Mouse (Mus musculus): ENCODE results near the gene Ppt2. TPM values are rescaled to one million over a fixed set of nuclear protein-coding genes. Genes with fewer than 3 reads are reported as not detected.

The Ppt2 gene
- polyA plus RNA-seq, 1 experiment from 2014 or later: 17.7 TPM

- H3K4me1 ChIP-seq (replicated peaks; ENCODE audit: control insufficient read depth, insufficient read depth, low read length): peaks cover 49% of the 10 kb centered on the region
- H3K9me3 ChIP-seq (ENCODE audit: control insufficient read depth, low read length): no peaks in the 10 kb centered on the region
- WGBS: 7% methylated on average over 12 of the region's 12 CpGs
- peaks cover 18% of the 10 kb centered on the region for H3K27me3 ChIP-seq (replicated peaks; ENCODE audit: control insufficient read depth, insufficient read depth, low read length)
- peak overlapping the region; percentile 89 for H3K4me2 ChIP-seq (ENCODE audit: low read length)
- no peaks in the 10 kb centered on the region for H3K36me3 ChIP-seq (ENCODE audit: control insufficient read depth, insufficient read depth)
- H3K27ac ChIP-seq (ENCODE audit: low read length): no peak overlapping the region
- peak overlapping the region; percentile 51 for H3K9ac ChIP-seq (replicated peaks; ENCODE audit: low read depth, low read length)
- H3K4me3 ChIP-seq (replicated peaks; ENCODE audit: low read length): peak overlapping the region; percentile 45
- ATAC-seq: no peak
Measured at GRCm38 (mm10) chr17:34631647-34632046, 3.3 kb upstream of the Ppt2 start.

- H3K4me2 ChIP-seq (ENCODE audit: low read length): peak overlapping the region; percentile 89
- 3% methylated on average over 48 of the region's 48 CpGs for WGBS
- H3K9ac ChIP-seq (replicated peaks; ENCODE audit: low read depth, low read length): peak overlapping the region; percentile 54
- H3K9me3 ChIP-seq (ENCODE audit: control insufficient read depth, low read length): no peaks in the 10 kb centered on the region
- H3K27me3 ChIP-seq (replicated peaks; ENCODE audit: control insufficient read depth, insufficient read depth, low read length): peaks cover 18% of the 10 kb centered on the region
- H3K27ac ChIP-seq (ENCODE audit: low read length): no peak overlapping the region
- no peak for ATAC-seq
- no peaks in the 10 kb centered on the region for H3K36me3 ChIP-seq (ENCODE audit: control insufficient read depth, insufficient read depth)
- peak overlapping the region; percentile 45 for H3K4me3 ChIP-seq (replicated peaks; ENCODE audit: low read length)
- peaks cover 57% of the 10 kb centered on the region for H3K4me1 ChIP-seq (replicated peaks; ENCODE audit: control insufficient read depth, insufficient read depth, low read length)
Measured at GRCm38 (mm10) chr17:34630761-34631301, 2.5 kb upstream of the Ppt2 start.

- peaks cover 60% of the 10 kb centered on the region for H3K4me1 ChIP-seq (replicated peaks; ENCODE audit: control insufficient read depth, insufficient read depth, low read length)
- ATAC-seq: no peak
- H3K4me2 ChIP-seq (ENCODE audit: low read length): peak overlapping the region; percentile 89
- peak overlapping the region; percentile 54 for H3K9ac ChIP-seq (replicated peaks; ENCODE audit: low read depth, low read length)
- no peak overlapping the region; the same call in 1 of the 2 replicates for H3K27ac ChIP-seq (ENCODE audit: low read length)
- WGBS: 24% methylated on average over 12 of the region's 12 CpGs
- H3K27me3 ChIP-seq (replicated peaks; ENCODE audit: control insufficient read depth, insufficient read depth, low read length): peaks cover 16% of the 10 kb centered on the region
- no peaks in the 10 kb centered on the region for H3K9me3 ChIP-seq (ENCODE audit: control insufficient read depth, low read length)
- peak overlapping the region; percentile 45 for H3K4me3 ChIP-seq (replicated peaks; ENCODE audit: low read length)
- H3K36me3 ChIP-seq (ENCODE audit: control insufficient read depth, insufficient read depth): no peaks in the 10 kb centered on the region
Measured at GRCm38 (mm10) chr17:34629796-34630603, 1.7 kb upstream of the Ppt2 start.

- Histone ChIP-seq H3K4me2 (ENCODE audit: low read length) (peak within 1 kb of the TSS; percentile 89), H3K4me1 (replicated peaks; ENCODE audit: control insufficient read depth, insufficient read depth, low read length) (peaks cover 60% of the 10 kb centered on the region), H3K36me3 (ENCODE audit: control insufficient read depth, insufficient read depth) (no peaks in the 10 kb centered on the region), H3K9me3 (ENCODE audit: control insufficient read depth, low read length) (no peaks in the 10 kb centered on the region), H3K27ac (ENCODE audit: low read length) (peak within 1 kb of the TSS; percentile 55), H3K27me3 (replicated peaks; ENCODE audit: control insufficient read depth, insufficient read depth, low read length) (peaks cover 16% of the 10 kb centered on the region), H3K9ac (replicated peaks; ENCODE audit: low read depth, low read length) (peak within 1 kb of the TSS; percentile 65), H3K4me3 (replicated peaks; ENCODE audit: low read length) (peak within 1 kb of the TSS; percentile 69)
- ATAC-seq: peak; percentile 44
- WGBS: 2% methylated on average over 15 of the region's 16 CpGs
Measured at GRCm38 (mm10) chr17:34629221-34629751, 976 bp upstream of the Ppt2 start, which contains the start of gene Prrt1. TSS of gene Prrt1 (plus strand) at chr17:34629533.

GRCm38 (mm10) chr17:34628644-34628967, 296 bp upstream of the Ppt2 start:
- 24% methylated on average over 5 of the region's 5 CpGs for WGBS
- H3K4me1 ChIP-seq (replicated peaks; ENCODE audit: control insufficient read depth, insufficient read depth, low read length): peaks cover 60% of the 10 kb centered on the region
- H3K9me3 ChIP-seq (ENCODE audit: control insufficient read depth, low read length): no peaks in the 10 kb centered on the region
- H3K9ac ChIP-seq (replicated peaks; ENCODE audit: low read depth, low read length): no peak overlapping the region; the same call in 1 of the 2 replicates
- peak overlapping the region; percentile 55 for H3K27ac ChIP-seq (ENCODE audit: low read length)
- no peaks in the 10 kb centered on the region for H3K36me3 ChIP-seq (ENCODE audit: control insufficient read depth, insufficient read depth)
- peak overlapping the region; percentile 69 for H3K4me3 ChIP-seq (replicated peaks; ENCODE audit: low read length)
- no peak for ATAC-seq
- peak overlapping the region; percentile 89 for H3K4me2 ChIP-seq (ENCODE audit: low read length)
- H3K27me3 ChIP-seq (replicated peaks; ENCODE audit: control insufficient read depth, insufficient read depth, low read length): peaks cover 16% of the 10 kb centered on the region

GRCm38 (mm10) chr17:34627093-34627942, 992 bp downstream of the Ppt2 start:
- H3K4me1 ChIP-seq (replicated peaks; ENCODE audit: control insufficient read depth, insufficient read depth, low read length): peaks cover 57% of the 10 kb centered on the region

GRCm38 (mm10) chr17:34626773-34627092, 1.6 kb downstream of the Ppt2 start:
- H3K4me2 ChIP-seq (ENCODE audit: low read length): peak overlapping the region; percentile 89
- WGBS: 0% methylated on average over 18 of the region's 18 CpGs
- H3K9me3 ChIP-seq (ENCODE audit: control insufficient read depth, low read length): no peaks in the 10 kb centered on the region
- peak overlapping the region; percentile 82 for H3K27ac ChIP-seq (ENCODE audit: low read length)
- peaks cover 5% of the 10 kb centered on the region; the same call in 1 of the 2 replicates for H3K36me3 ChIP-seq (ENCODE audit: control insufficient read depth, insufficient read depth)
- peak; percentile 29 for ATAC-seq
- peaks cover 15% of the 10 kb centered on the region for H3K27me3 ChIP-seq (replicated peaks; ENCODE audit: control insufficient read depth, insufficient read depth, low read length)
- H3K4me3 ChIP-seq (replicated peaks; ENCODE audit: low read length): peak overlapping the region; percentile 69
- peak overlapping the region; percentile 65 for H3K9ac ChIP-seq (replicated peaks; ENCODE audit: low read depth, low read length)
- peaks cover 51% of the 10 kb centered on the region for H3K4me1 ChIP-seq (replicated peaks; ENCODE audit: control insufficient read depth, insufficient read depth, low read length)

More at GRCm38 (mm10) chr17:34627093-34627942, 992 bp downstream of the Ppt2 start:
- peaks cover 5% of the 10 kb centered on the region; the same call in 1 of the 2 replicates for H3K36me3 ChIP-seq (ENCODE audit: control insufficient read depth, insufficient read depth)
- no peaks in the 10 kb centered on the region for H3K9me3 ChIP-seq (ENCODE audit: control insufficient read depth, low read length)
- WGBS: under 1% methylated on average over 39 of the region's 45 CpGs
- H3K27ac ChIP-seq (ENCODE audit: low read length): peak overlapping the region; percentile 82
- peaks cover 16% of the 10 kb centered on the region for H3K27me3 ChIP-seq (replicated peaks; ENCODE audit: control insufficient read depth, insufficient read depth, low read length)
- peak overlapping the region; percentile 65 for H3K9ac ChIP-seq (replicated peaks; ENCODE audit: low read depth, low read length)
- H3K4me3 ChIP-seq (replicated peaks; ENCODE audit: low read length): peak overlapping the region; percentile 69
- peak; percentile 76 for ATAC-seq
- peak overlapping the region; percentile 89 for H3K4me2 ChIP-seq (ENCODE audit: low read length)

- H3K27ac ChIP-seq (ENCODE audit: low read length): peak overlapping the region; percentile 82; the same call in 1 of the 2 replicates
- H3K4me1 ChIP-seq (replicated peaks; ENCODE audit: control insufficient read depth, insufficient read depth, low read length): peaks cover 46% of the 10 kb centered on the region
- no peak for ATAC-seq
- peaks cover 10% of the 10 kb centered on the region for H3K27me3 ChIP-seq (replicated peaks; ENCODE audit: control insufficient read depth, insufficient read depth, low read length)
- H3K9me3 ChIP-seq (ENCODE audit: control insufficient read depth, low read length): no peaks in the 10 kb centered on the region
- peaks cover 5% of the 10 kb centered on the region; the same call in 1 of the 2 replicates for H3K36me3 ChIP-seq (ENCODE audit: control insufficient read depth, insufficient read depth)
- H3K4me2 ChIP-seq (ENCODE audit: low read length): peak overlapping the region; percentile 89
- H3K4me3 ChIP-seq (replicated peaks; ENCODE audit: low read length): peak overlapping the region; percentile 69
- peak overlapping the region; percentile 65 for H3K9ac ChIP-seq (replicated peaks; ENCODE audit: low read depth, low read length)
- 49% methylated on average over 16 of the region's 16 CpGs for WGBS
Measured at GRCm38 (mm10) chr17:34626062-34626772, 2.1 kb downstream of the Ppt2 start.
